Mouse (Mus musculus): ENCODE results near the gene Mbd4. TPM values are rescaled to one million over a fixed set of nuclear protein-coding genes. Genes with fewer than 3 reads are reported as not detected.

Mbd4 gene
- polyA plus RNA-seq, 1 experiment = 1.6 TPM

DNA sequence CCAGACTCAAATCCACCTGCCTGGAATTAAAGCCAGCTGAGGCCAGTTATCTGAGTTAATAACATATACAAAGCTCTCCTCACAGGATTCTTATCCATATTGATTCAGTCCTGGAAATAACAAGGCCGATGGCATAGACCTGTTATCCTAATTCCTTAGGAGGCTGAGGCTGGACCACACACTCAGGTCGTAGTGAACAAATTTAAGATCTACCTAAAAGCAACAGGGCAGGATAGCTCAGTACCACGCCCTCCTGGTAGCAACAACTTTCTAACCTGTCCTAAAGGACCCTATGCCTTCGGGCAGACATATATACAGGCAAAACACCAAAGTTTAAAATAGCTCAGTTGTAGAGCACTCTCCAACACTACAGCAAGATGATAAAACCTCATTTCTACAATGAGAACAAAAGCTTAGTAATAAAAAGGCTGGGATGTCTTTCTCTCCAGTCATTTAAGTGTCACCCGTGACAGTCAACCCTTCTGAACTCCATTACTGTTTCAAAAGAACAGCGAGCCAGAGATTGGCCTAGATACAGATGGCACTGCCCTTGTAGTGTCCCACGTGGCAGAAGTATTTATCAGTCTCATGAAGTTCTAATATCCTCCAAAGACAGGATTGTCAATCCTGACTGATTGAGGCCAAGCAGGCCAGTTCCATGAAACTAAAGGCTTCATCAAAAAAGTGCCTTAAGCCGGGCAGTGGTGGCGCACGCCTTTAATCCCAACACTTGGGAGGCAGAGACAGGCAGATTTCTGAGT lies 48.6 kb downstream of the Mbd4 start:
- H3K4me3 ChIP-seq (ENCODE audit: insufficient read depth, low read depth, low read length) = no peak overlapping the region
- no peaks in the 10 kb centered on the region for H3K36me3 ChIP-seq (ENCODE audit: control insufficient read depth, insufficient read depth, low read length)
- H3K27ac ChIP-seq (ENCODE audit: insufficient read depth, low read depth, low read length) = no peak overlapping the region
- TF ChIP-seq POLR2A (IDR thresholded peaks at IDR 0.05; ENCODE audit: low read depth, low read length) = no peak
- TF ChIP-seq CTCF (conservative IDR thresholded peaks at IDR 0.05; ENCODE audit: insufficient read depth, insufficient read length, low read depth, low read length) = no peak
- H3K4me1 ChIP-seq (ENCODE audit: control insufficient read depth, insufficient read depth, low read length) = peaks cover 8% of the 10 kb centered on the region; the same call in 1 of the 2 replicates
- 70% methylated on average over 10 of the region's 10 CpGs for WGBS
- H3K27me3 ChIP-seq (replicated peaks; ENCODE audit: control insufficient read depth, insufficient read depth, low read length) = no peaks in the 10 kb centered on the region
- no peak for DNase-seq

DNA sequence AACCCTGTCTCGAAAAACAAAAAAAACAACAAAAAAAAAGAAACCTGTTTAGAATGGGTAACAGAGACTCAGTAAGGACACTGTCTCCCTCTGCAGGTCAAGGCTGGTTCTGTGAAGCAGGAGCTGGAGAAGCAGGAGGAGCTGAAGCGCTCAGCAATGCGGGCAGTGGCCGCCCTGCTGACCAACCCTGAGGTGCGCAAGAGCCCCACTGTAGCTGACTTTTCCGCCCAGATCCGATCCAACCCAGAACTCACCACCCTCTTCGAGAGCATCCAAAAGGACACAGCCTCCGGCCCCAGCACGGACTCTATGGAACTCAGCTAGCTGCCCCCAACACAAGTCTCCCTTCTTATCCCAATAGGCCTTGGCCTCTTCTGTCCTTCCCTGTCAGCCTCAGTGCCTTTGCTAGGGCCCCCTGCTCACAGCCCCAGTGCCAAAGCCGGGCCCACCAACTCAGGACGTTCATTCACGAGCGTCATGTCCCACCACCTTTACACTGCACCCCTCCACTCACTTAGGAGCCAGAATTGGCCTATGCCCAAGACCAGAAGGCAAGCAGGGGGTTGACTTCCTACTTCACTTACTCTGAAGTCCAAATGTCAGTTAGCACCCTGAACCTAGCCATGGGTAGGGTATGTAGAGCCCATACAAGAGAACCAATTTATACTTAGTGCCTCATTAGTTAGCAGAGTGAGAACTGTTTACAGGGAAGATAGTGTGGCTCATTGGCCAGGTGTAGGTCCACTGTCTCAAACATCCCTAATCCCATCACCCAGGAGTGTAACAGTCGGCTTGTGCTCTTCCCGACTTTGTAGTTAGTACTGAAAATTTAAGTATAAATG lies 49.4 kb downstream of the Mbd4 start:
- H3K4me1 ChIP-seq (ENCODE audit: control insufficient read depth, insufficient read depth, low read length) = peaks cover 8% of the 10 kb centered on the region; the same call in 1 of the 2 replicates
- 30% methylated on average over 16 of the region's 16 CpGs for WGBS
- DNase-seq = peak; percentile 84
- H3K27me3 ChIP-seq (replicated peaks; ENCODE audit: control insufficient read depth, insufficient read depth, low read length) = no peaks in the 10 kb centered on the region
- H3K27ac ChIP-seq (ENCODE audit: insufficient read depth, low read depth, low read length) = no peak overlapping the region
- no peaks in the 10 kb centered on the region for H3K36me3 ChIP-seq (ENCODE audit: control insufficient read depth, insufficient read depth, low read length)
- TF ChIP-seq CTCF (conservative IDR thresholded peaks at IDR 0.05; ENCODE audit: insufficient read depth, insufficient read length, low read depth, low read length) (peak; percentile 73), POLR2A (IDR thresholded peaks at IDR 0.05; ENCODE audit: low read depth, low read length) (no peak)
- no peak overlapping the region for H3K4me3 ChIP-seq (ENCODE audit: insufficient read depth, low read depth, low read length)

DNA sequence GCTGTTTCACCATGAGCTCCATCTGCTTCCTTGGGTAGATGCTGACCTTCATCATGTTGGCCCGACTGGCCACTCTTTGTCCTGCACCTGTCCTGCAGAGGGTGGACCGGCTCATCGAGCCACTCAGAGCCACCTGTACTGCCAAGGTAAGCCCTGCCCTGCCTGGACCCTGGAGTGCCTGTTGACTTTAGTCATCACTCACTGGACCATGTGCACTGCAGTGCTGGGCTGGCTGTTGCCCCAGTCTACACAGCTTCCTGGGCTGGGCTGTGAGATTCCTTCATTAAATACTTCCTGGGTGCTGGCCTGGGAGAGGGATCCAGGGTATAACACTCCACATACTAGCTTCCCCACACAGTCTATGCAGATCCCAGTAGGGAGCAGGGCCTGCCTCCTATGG lies 51.4 kb downstream of the Mbd4 start:
- Histone ChIP-seq H3K36me3 (ENCODE audit: control insufficient read depth, insufficient read depth, low read length) (no peaks in the 10 kb centered on the region), H3K27me3 (replicated peaks; ENCODE audit: control insufficient read depth, insufficient read depth, low read length) (no peaks in the 10 kb centered on the region), H3K4me3 (ENCODE audit: insufficient read depth, low read depth, low read length) (no peak overlapping the region), H3K4me1 (ENCODE audit: control insufficient read depth, insufficient read depth, low read length) (peaks cover 4% of the 10 kb centered on the region; the same call in 1 of the 2 replicates), H3K27ac (ENCODE audit: insufficient read depth, low read depth, low read length) (no peak overlapping the region)
- no peak for DNase-seq
- 92% methylated on average over 3 of the region's 3 CpGs for WGBS
- TF ChIP-seq CTCF (conservative IDR thresholded peaks at IDR 0.05; ENCODE audit: insufficient read depth, insufficient read length, low read depth, low read length) = no peak
- TF ChIP-seq POLR2A (IDR thresholded peaks at IDR 0.05; ENCODE audit: low read depth, low read length) = no peak

- peak; percentile 63 for DNase-seq
- Histone ChIP-seq H3K27me3 (replicated peaks; ENCODE audit: control insufficient read depth, insufficient read depth, low read length) (no peaks in the 10 kb centered on the region), H3K27ac (ENCODE audit: insufficient read depth, low read depth, low read length) (no peak overlapping the region), H3K4me1 (ENCODE audit: control insufficient read depth, insufficient read depth, low read length) (no peaks in the 10 kb centered on the region), H3K4me3 (ENCODE audit: insufficient read depth, low read depth, low read length) (0 out of 2 replicates have a peak overlapping the region, but pooled peaks have one; percentile 12), H3K36me3 (ENCODE audit: control insufficient read depth, insufficient read depth, low read length) (no peaks in the 10 kb centered on the region)
- no peak for TF ChIP-seq POLR2A (IDR thresholded peaks at IDR 0.05; ENCODE audit: low read depth, low read length)
- 57% methylated on average over 21 of the region's 21 CpGs for WGBS
These were observed 60.4 kb downstream of the Mbd4 start for GRCm38 (mm10) chr6:115792691-115793215.

DNA sequence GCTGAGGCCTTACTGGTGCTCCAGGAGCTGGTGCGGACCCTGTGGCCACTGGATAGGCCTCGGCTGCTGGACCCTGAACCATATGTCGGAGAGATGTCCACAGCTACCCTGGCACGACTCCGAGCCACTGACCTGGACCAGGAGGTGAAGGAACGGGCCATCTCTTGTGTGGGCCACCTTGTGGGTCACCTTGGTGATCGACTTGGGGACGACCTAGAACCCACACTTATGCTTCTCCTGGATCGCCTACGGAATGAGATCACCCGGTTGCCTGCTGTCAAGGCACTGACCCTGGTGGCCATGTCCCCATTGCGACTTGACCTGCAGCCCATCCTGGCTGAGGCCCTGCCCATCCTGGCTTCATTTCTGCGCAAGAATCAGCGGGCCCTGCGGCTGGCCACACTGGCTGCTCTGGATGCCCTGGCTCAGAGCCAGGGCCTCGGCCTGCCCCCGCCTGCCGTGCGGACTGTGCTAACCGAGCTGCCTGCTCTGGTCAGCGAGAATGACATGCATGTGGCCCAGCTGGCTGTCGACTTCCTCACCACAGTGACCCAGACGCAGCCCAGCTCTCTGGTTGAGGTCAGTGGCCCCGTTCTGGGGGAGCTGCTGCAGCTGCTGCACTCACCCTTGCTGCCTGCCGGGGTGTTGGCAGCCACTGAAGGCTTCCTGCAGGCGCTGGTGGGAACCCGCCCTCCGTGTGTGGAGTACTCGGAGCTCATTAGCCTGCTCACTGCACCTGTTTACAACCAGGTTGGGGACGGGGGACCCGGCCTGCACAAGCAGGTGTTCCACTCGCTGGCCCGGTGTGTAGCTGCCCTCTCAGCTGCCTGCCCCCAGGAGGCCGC lies 61.1 kb downstream of the Mbd4 start:
- H3K27ac ChIP-seq (ENCODE audit: insufficient read depth, low read depth, low read length) = no peak overlapping the region
- H3K4me1 ChIP-seq (ENCODE audit: control insufficient read depth, insufficient read depth, low read length) = no peaks in the 10 kb centered on the region
- TF ChIP-seq CTCF (conservative IDR thresholded peaks at IDR 0.05; ENCODE audit: insufficient read depth, insufficient read length, low read depth, low read length) (no peak), POLR2A (IDR thresholded peaks at IDR 0.05; ENCODE audit: low read depth, low read length) (no peak)
- no peaks in the 10 kb centered on the region for H3K27me3 ChIP-seq (replicated peaks; ENCODE audit: control insufficient read depth, insufficient read depth, low read length)
- 0 out of 2 replicates have a peak overlapping the region, but pooled peaks have one; percentile 12 for H3K4me3 ChIP-seq (ENCODE audit: insufficient read depth, low read depth, low read length)
- peak; percentile 77 for DNase-seq
- 37% methylated on average over 34 of the region's 34 CpGs for WGBS
- H3K36me3 ChIP-seq (ENCODE audit: control insufficient read depth, insufficient read depth, low read length) = no peaks in the 10 kb centered on the region

DNA sequence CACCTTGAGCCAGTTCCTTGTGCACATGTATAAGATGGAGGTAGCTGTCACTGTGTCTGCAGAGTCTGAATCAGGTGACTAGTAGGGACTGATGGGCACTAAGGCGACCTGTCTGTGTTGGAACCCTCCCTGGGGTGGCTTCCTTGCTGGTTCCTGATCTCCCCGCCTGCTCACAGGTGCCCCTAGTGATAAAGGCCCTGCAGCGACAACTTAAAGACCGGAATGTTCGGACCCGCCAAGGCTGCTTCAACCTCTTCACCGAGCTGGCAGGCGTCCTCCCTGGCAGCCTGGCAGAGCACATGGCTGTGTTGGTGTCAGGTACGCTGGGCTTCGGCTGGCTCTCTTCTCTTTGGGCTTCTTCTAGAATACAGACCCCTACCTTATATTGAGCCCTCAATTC lies 62.2 kb downstream of the Mbd4 start:
- 95% methylated on average over 10 of the region's 10 CpGs for WGBS
- Histone ChIP-seq H3K36me3 (ENCODE audit: control insufficient read depth, insufficient read depth, low read length) (no peaks in the 10 kb centered on the region), H3K4me3 (ENCODE audit: insufficient read depth, low read depth, low read length) (no peak overlapping the region), H3K4me1 (ENCODE audit: control insufficient read depth, insufficient read depth, low read length) (no peaks in the 10 kb centered on the region), H3K27ac (ENCODE audit: insufficient read depth, low read depth, low read length) (no peak overlapping the region), H3K27me3 (replicated peaks; ENCODE audit: control insufficient read depth, insufficient read depth, low read length) (no peaks in the 10 kb centered on the region)
- TF ChIP-seq POLR2A (IDR thresholded peaks at IDR 0.05; ENCODE audit: low read depth, low read length) = no peak
- no peak for TF ChIP-seq CTCF (conservative IDR thresholded peaks at IDR 0.05; ENCODE audit: insufficient read depth, insufficient read length, low read depth, low read length)
- DNase-seq = no peak

Other genes starting within 250 kb of the Mbd4 start
- gene Raf1, start 176.7 kb downstream of the Mbd4 start, polyA plus RNA-seq (2012; rRNA removed) = 103 and 106 TPM in 2 replicates
- 0.50 TPM in 2 replicates for gene Tmem40, start 91.0 kb downstream of the Mbd4 start, polyA plus RNA-seq (2012; rRNA removed)
- gene Cand2, start 78.8 kb downstream of the Mbd4 start, polyA plus RNA-seq (2012; rRNA removed) = 4.0 and 4.3 TPM in 2 replicates
- 499 and 560 TPM in 2 replicates for gene Rpl32, start 44.6 kb downstream of the Mbd4 start, polyA plus RNA-seq (2012; rRNA removed)
- 2.2 and 2.3 TPM in 2 replicates for gene Efcab12, start 15.0 kb downstream of the Mbd4 start, polyA plus RNA-seq (2012; rRNA removed)
- gene Ift122, start 99 bp upstream of the Mbd4 start, polyA plus RNA-seq (2012; rRNA removed) = 29.2 and 33.1 TPM in 2 replicates
- 0.66 and 0.96 TPM in 2 replicates for gene Rho, start 78.4 kb upstream of the Mbd4 start, polyA plus RNA-seq (2012; rRNA removed)
- gene H1foo, start 91.6 kb upstream of the Mbd4 start, polyA plus RNA-seq (2012; rRNA removed) = not detected in 2 replicates
- 54.2 and 60.2 TPM in 2 replicates for gene Plxnd1, start 141.6 kb upstream of the Mbd4 start, polyA plus RNA-seq (2012; rRNA removed)

All from kidney, adult 2 months (tissue).